Mouse (Mus musculus) hindbrain, embryonic 16.5 days (tissue): ENCODE data around the gene Mvp. TPM values are rescaled to one million over a fixed set of nuclear protein-coding genes. Genes with fewer than 3 reads are reported as not detected.

Experiments used
- microRNA-seq: library from miRNA; unstranded; fragments of <30 nt; microRNA quantifications from one replicate; pipeline ENCODE4, GENCODE M21; 2017
- polyA plus RNA-seq: library from polyadenylated mRNA; unstranded; fragments of >200 nt; fragmentation: Nextera tagmentation; extraction: Ambion mirVana; gene quantifications from 2 replicates; pipeline ENCODE4 v1.2.1, GENCODE M21; 2015

Gene Mvp
- polyA plus RNA-seq, 1 experiment from 2014 or later, result 3.9 TPM

Small RNA genes lying within 50 kb of the gene (microRNA-seq; reads per million reads assigned to microRNA genes)
- not detected for gene Gm44343

Other genes with a start within 250 kb of the Mvp start
- gene Gdpd3, start 248.3 kb downstream of the Mvp start, polyA plus RNA-seq, result 1.4 and 1.5 TPM in 2 replicates
- 187 and 200 TPM in 2 replicates for gene Ypel3, start 237.7 kb downstream of the Mvp start, polyA plus RNA-seq
- 0.29 and 0.55 TPM in 2 replicates for gene Tbx6, start 233.1 kb downstream of the Mvp start, polyA plus RNA-seq
- gene Ppp4c, start 222.1 kb downstream of the Mvp start, polyA plus RNA-seq, result 157 and 165 TPM in 2 replicates
- 52.8 and 59.4 TPM in 2 replicates for gene Fam57b, start 217.0 kb downstream of the Mvp start, polyA plus RNA-seq
- gene 4930451I11Rik, start 183.0 kb downstream of the Mvp start, polyA plus RNA-seq, result 0.49 TPM in 1 of 2 replicates, not detected in the other
- 31.1 and 34.0 TPM in 2 replicates for gene Doc2a, start 167.2 kb downstream of the Mvp start, polyA plus RNA-seq
- 21.1 and 23.6 TPM in 2 replicates for gene Hirip3, start 152.6 kb downstream of the Mvp start, polyA plus RNA-seq
- 88.3 and 100 TPM in 2 replicates for gene Ino80e, start 152.2 kb downstream of the Mvp start, polyA plus RNA-seq
- 52.8 and 60.3 TPM in 2 replicates for gene Taok2, start 129.9 kb downstream of the Mvp start, polyA plus RNA-seq
- 34.0 and 35.9 TPM in 2 replicates for gene Tmem219, start 91.7 kb downstream of the Mvp start, polyA plus RNA-seq
- 126 and 134 TPM in 2 replicates for gene Kctd13, start 85.7 kb downstream of the Mvp start, polyA plus RNA-seq
- 9.4 and 11.5 TPM in 2 replicates for gene Asphd1, start 65.0 kb downstream of the Mvp start, polyA plus RNA-seq
- gene Sez6l2, start 64.1 kb downstream of the Mvp start, polyA plus RNA-seq, result 54.9 and 56.7 TPM in 2 replicates
- 160 and 162 TPM in 2 replicates for gene Cdipt, start 38.7 kb downstream of the Mvp start, polyA plus RNA-seq
- 1.2 and 1.6 TPM in 2 replicates for gene Cdiptos, start 38.5 kb downstream of the Mvp start, polyA plus RNA-seq
- 0.31 TPM in 1 of 2 replicates, not detected in the other for gene Pagr1b, start 1.9 kb upstream of the Mvp start, polyA plus RNA-seq
- gene Pagr1a, start 2.7 kb upstream of the Mvp start, polyA plus RNA-seq, result 26.9 and 55.8 TPM in 2 replicates
- gene Gm42742, start 6.5 kb upstream of the Mvp start, polyA plus RNA-seq, result 47.5 and 81.5 TPM in 2 replicates
- gene Prrt2, start 6.6 kb upstream of the Mvp start, polyA plus RNA-seq, result 71.4 and 84.6 TPM in 2 replicates
- gene Maz, start 12.4 kb upstream of the Mvp start, polyA plus RNA-seq, result 53.9 and 55.0 TPM in 2 replicates
- 22.2 and 29.8 TPM in 2 replicates for gene Kif22, start 27.9 kb upstream of the Mvp start, polyA plus RNA-seq
- not detected in 2 replicates for gene Zg16, start 72.7 kb upstream of the Mvp start, polyA plus RNA-seq
- 2.2 and 2.4 TPM in 2 replicates for gene AI467606, start 76.7 kb upstream of the Mvp start, polyA plus RNA-seq
- gene Qprt, start 107.6 kb upstream of the Mvp start, polyA plus RNA-seq, result 1.1 TPM in 2 replicates
- 0.07 TPM in 1 of 2 replicates, not detected in the other for gene Spn, start 123.2 kb upstream of the Mvp start, polyA plus RNA-seq
- 70.4 and 72.7 TPM in 2 replicates for gene Cd2bp2, start 181.4 kb upstream of the Mvp start, polyA plus RNA-seq
- gene Tbc1d10b, start 193.8 kb upstream of the Mvp start, polyA plus RNA-seq, result 27.0 and 29.1 TPM in 2 replicates
- 3.5 and 47.0 TPM in 2 replicates for gene Mylpf, start 194.3 kb upstream of the Mvp start, polyA plus RNA-seq
- gene Zfp553, start 218.4 kb upstream of the Mvp start, polyA plus RNA-seq, result 42.7 and 49.1 TPM in 2 replicates
- gene Sept1, start 218.5 kb upstream of the Mvp start, polyA plus RNA-seq, result 12.1 and 12.3 TPM in 2 replicates
- gene Zfp771, start 229.7 kb upstream of the Mvp start, polyA plus RNA-seq, result 76.8 and 82.6 TPM in 2 replicates
- 118 and 122 TPM in 2 replicates for gene Dctpp1, start 246.1 kb upstream of the Mvp start, polyA plus RNA-seq